Mouse (Mus musculus): ENCODE results near the gene Mki67.

DNA sequence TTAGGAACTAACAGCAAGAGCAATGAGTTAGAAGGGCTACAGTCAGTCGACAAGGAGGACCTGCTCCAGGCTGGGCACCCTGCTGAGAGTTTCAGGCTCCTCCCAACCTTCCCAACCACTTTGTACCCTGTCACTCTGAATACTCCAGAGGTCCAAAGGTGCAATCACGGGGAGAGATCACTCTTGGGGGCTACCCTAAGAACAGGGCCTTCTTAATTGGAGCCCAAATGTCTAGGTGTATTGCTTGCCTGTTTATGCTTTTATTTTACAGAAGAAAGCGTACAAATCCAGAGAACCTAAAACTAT, 20.4 kb upstream of the Mki67 start:
- no peak for TF ChIP-seq GATA1 (IDR thresholded peaks at IDR 0.05; ENCODE audit: borderline replicate concordance, low read length)
- TF ChIP-seq FLI1 (IDR thresholded peaks at IDR 0.05; ENCODE audit: low read length): no peak
